Mouse (Mus musculus): ENCODE data around the gene Bach1. TPM values are rescaled to one million over a fixed set of nuclear protein-coding genes. Genes with fewer than 3 reads are reported as not detected.

The Bach1 gene
- polyA plus RNA-seq, 1 experiment from 2014 or later: 19.4 TPM

GRCm38 (mm10) chr16:87717046-87717660 lies 18.4 kb downstream of the Bach1 start:
- ATAC-seq (ENCODE audit: low FRiP score): no peak
- WGBS: 83% methylated on average over 5 of the region's 5 CpGs
- Histone ChIP-seq H3K4me2 (no peak overlapping the region), H3K27ac (no peak overlapping the region), H3K9me3 (no peaks in the 10 kb centered on the region), H3K4me1 (no peaks in the 10 kb centered on the region), H3K36me3 (replicated peaks) (peaks cover 31% of the 10 kb centered on the region), H3K9ac (no peak overlapping the region), H3K27me3 (no peaks in the 10 kb centered on the region), H3K4me3 (replicated peaks) (no peak overlapping the region)

GRCm38 (mm10) chr16:87719071-87719470 lies 20.3 kb downstream of the Bach1 start:
- H3K9me3 ChIP-seq: no peaks in the 10 kb centered on the region
- H3K4me1 ChIP-seq: no peaks in the 10 kb centered on the region
- 95% methylated on average over 11 of the region's 11 CpGs for WGBS
- no peaks in the 10 kb centered on the region for H3K27me3 ChIP-seq
- no peak overlapping the region for H3K27ac ChIP-seq
- H3K4me3 ChIP-seq (replicated peaks): no peak overlapping the region
- H3K4me2 ChIP-seq: no peak overlapping the region
- no peak overlapping the region for H3K9ac ChIP-seq
- H3K36me3 ChIP-seq (replicated peaks): peaks cover 48% of the 10 kb centered on the region
- no peak for ATAC-seq (ENCODE audit: low FRiP score)

- H3K9ac ChIP-seq: no peak overlapping the region
- H3K36me3 ChIP-seq (replicated peaks): peaks cover 55% of the 10 kb centered on the region
- no peak for ATAC-seq (ENCODE audit: low FRiP score)
- 93% methylated on average over 23 of the region's 23 CpGs for WGBS
- H3K4me3 ChIP-seq (replicated peaks): no peak overlapping the region
- H3K27ac ChIP-seq: no peak overlapping the region
- H3K27me3 ChIP-seq: no peaks in the 10 kb centered on the region
- no peak overlapping the region for H3K4me2 ChIP-seq
- no peaks in the 10 kb centered on the region for H3K9me3 ChIP-seq
- no peaks in the 10 kb centered on the region for H3K4me1 ChIP-seq
Observed at GRCm38 (mm10) chr16:87719688-87720283, 21.0 kb downstream of the Bach1 start.

DNA sequence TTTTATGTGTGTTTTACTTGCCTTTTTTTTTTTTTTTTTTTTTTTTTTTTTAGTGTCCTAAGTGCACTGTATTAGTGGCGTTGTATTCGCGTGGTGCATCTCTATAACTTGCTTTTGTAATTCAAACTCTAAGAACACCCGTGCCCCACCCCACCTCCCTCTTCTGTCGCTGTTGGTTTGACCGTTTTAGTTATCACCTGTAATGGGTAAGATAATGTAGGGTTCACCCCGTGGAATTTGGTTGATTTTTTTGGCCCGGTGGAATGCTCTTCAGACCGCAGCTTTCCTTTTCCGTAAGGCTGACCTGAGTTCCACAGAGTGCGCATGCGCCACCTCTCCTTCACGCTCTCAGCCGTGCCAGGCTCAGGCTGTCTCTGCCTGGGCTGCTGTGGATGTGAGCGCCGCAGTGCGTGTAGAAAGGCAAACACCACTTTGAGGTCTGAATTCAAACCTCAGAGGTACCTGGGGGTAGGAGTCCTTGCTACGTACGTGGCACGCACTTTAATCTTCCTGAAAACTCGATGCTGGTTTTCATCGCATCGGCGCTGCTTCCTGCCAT lies 22.2 kb downstream of the Bach1 start:
- Histone ChIP-seq H3K9me3 (no peaks in the 10 kb centered on the region), H3K4me3 (replicated peaks) (no peak overlapping the region), H3K27ac (no peak overlapping the region), H3K4me2 (no peak overlapping the region), H3K4me1 (no peaks in the 10 kb centered on the region), H3K9ac (no peak overlapping the region), H3K36me3 (replicated peaks) (peaks cover 59% of the 10 kb centered on the region), H3K27me3 (no peaks in the 10 kb centered on the region)
- no peak for ATAC-seq (ENCODE audit: low FRiP score)
- WGBS: 97% methylated on average over 24 of the region's 24 CpGs

DNA sequence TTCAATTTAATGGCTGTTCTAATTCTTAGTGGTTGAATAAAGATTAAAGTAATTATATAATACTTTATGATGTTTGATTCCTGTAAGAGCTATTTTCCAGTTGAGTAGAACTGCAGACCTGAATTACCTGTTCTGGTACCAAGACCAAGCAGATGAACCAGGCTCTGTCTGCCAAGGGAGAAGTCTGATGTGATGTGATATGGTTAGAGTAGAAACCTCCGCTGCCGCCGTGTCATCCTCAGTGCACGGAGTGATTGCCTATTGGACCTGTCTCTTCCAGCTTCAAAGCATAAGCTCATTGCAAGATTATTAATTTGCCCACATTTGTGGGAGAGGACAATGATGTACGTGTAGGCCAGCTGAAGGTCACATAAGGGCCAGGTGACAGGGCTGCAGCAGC lies 24.1 kb downstream of the Bach1 start:
- H3K9ac ChIP-seq: no peak overlapping the region
- no peak for ATAC-seq (ENCODE audit: low FRiP score)
- no peak overlapping the region for H3K4me2 ChIP-seq
- no peaks in the 10 kb centered on the region for H3K9me3 ChIP-seq
- peaks cover 59% of the 10 kb centered on the region for H3K36me3 ChIP-seq (replicated peaks)
- H3K27ac ChIP-seq: no peak overlapping the region
- H3K27me3 ChIP-seq: no peaks in the 10 kb centered on the region
- H3K4me1 ChIP-seq: no peaks in the 10 kb centered on the region
- WGBS: 94% methylated on average over 5 of the region's 5 CpGs
- no peak overlapping the region for H3K4me3 ChIP-seq (replicated peaks)

GRCm38 (mm10) chr16:87723479-87723878 lies 24.7 kb downstream of the Bach1 start:
- no peak overlapping the region for H3K9ac ChIP-seq
- no peak overlapping the region for H3K27ac ChIP-seq
- 97% methylated on average over 15 of the region's 15 CpGs for WGBS
- peaks cover 57% of the 10 kb centered on the region for H3K36me3 ChIP-seq (replicated peaks)
- no peaks in the 10 kb centered on the region for H3K9me3 ChIP-seq
- no peak for ATAC-seq (ENCODE audit: low FRiP score)
- no peaks in the 10 kb centered on the region for H3K4me1 ChIP-seq
- H3K27me3 ChIP-seq: no peaks in the 10 kb centered on the region
- no peak overlapping the region for H3K4me3 ChIP-seq (replicated peaks)
- no peak overlapping the region for H3K4me2 ChIP-seq

GRCm38 (mm10) chr16:87724826-87725225 lies 26.1 kb downstream of the Bach1 start:
- no peak overlapping the region for H3K4me3 ChIP-seq (replicated peaks)
- peaks cover 61% of the 10 kb centered on the region for H3K36me3 ChIP-seq (replicated peaks)
- no peaks in the 10 kb centered on the region for H3K4me1 ChIP-seq
- no peak overlapping the region for H3K9ac ChIP-seq
- H3K9me3 ChIP-seq: no peaks in the 10 kb centered on the region
- no peak for ATAC-seq (ENCODE audit: low FRiP score)
- H3K27me3 ChIP-seq: no peaks in the 10 kb centered on the region
- no peak overlapping the region for H3K4me2 ChIP-seq
- WGBS: 91% methylated on average over 4 of the region's 4 CpGs
- no peak overlapping the region for H3K27ac ChIP-seq

DNA sequence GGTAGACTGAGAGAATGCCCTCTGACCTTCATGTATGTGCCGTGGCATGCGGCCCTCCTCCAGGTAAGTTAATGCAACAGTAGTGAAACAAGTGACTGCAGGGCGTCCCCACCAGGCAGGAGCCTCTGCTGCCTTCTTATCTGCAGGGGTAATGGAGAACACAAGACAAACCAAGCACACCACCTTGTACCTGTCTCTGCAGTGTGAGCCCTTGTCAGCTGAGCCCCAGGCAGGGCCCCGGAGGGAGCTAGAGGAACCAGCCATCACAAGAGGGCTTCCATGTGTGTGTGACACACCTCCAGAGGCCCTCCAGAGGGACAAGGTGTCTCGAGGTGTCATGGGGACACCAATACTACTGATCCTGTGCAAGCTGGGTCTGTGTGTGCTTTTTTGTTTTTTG lies 26.5 kb downstream of the Bach1 start:
- no peak overlapping the region for H3K4me2 ChIP-seq
- no peaks in the 10 kb centered on the region for H3K9me3 ChIP-seq
- WGBS: 89% methylated on average over 5 of the region's 5 CpGs
- H3K4me3 ChIP-seq (replicated peaks): no peak overlapping the region
- H3K36me3 ChIP-seq (replicated peaks): peaks cover 61% of the 10 kb centered on the region
- H3K27me3 ChIP-seq: no peaks in the 10 kb centered on the region
- no peaks in the 10 kb centered on the region for H3K4me1 ChIP-seq
- no peak for ATAC-seq (ENCODE audit: low FRiP score)
- no peak overlapping the region for H3K27ac ChIP-seq
- no peak overlapping the region for H3K9ac ChIP-seq

DNA sequence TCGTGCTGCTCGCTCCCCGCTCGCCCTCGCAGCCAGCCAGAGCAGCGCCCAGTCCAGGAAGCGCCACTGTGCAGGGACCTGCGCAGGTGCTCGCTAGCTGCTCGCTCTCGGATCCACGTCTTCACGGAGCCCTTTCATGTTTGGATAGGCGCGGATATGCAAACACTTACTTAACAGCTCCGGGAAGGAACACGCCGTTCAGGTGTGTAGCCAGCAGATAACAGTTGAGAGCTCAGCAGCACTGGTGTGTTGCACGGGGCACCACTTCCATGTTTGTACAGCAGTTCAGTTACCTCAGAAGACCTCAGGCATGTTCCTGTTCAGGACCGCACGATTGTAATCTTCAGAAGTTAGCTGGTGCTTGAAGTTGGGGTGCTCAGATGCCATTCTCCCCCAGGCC lies 27.2 kb downstream of the Bach1 start:
- Histone ChIP-seq H3K4me1 (no peaks in the 10 kb centered on the region), H3K4me3 (replicated peaks) (no peak overlapping the region), H3K9ac (no peak overlapping the region), H3K27ac (no peak overlapping the region), H3K36me3 (replicated peaks) (peaks cover 65% of the 10 kb centered on the region), H3K27me3 (no peaks in the 10 kb centered on the region), H3K4me2 (no peak overlapping the region), H3K9me3 (no peaks in the 10 kb centered on the region)
- 96% methylated on average over 21 of the region's 21 CpGs for WGBS
- no peak for ATAC-seq (ENCODE audit: low FRiP score)

GRCm38 (mm10) chr16:87726369-87726768 lies 27.6 kb downstream of the Bach1 start:
- Histone ChIP-seq H3K27ac (no peak overlapping the region), H3K27me3 (no peaks in the 10 kb centered on the region), H3K4me2 (no peak overlapping the region), H3K36me3 (replicated peaks) (peaks cover 63% of the 10 kb centered on the region), H3K9ac (no peak overlapping the region), H3K9me3 (no peaks in the 10 kb centered on the region), H3K4me1 (no peaks in the 10 kb centered on the region), H3K4me3 (replicated peaks) (no peak overlapping the region)
- no peak for ATAC-seq (ENCODE audit: low FRiP score)
- 93% methylated on average over 6 of the region's 6 CpGs for WGBS

DNA sequence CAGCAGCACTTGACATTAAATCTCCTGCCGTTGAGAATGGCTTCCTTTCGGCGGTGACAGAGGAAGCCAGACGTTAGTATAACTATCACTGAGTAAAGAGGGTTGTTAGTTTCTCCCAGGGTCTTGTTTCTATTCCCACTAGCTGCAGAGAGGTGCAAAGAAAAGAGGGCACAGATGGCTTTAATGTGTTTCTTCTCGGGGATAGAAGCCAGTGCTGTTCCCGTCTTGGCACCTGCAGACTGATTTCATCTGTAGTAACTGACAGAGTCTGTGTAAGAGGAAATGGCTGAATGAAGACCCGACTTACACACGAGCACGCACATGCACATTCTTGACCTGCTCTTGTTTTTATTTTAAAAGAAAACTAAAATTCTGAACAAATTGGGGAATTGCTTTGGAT lies 28.5 kb downstream of the Bach1 start:
- H3K9ac ChIP-seq: no peak overlapping the region
- no peaks in the 10 kb centered on the region for H3K9me3 ChIP-seq
- no peak for ATAC-seq (ENCODE audit: low FRiP score)
- H3K27me3 ChIP-seq: no peaks in the 10 kb centered on the region
- H3K27ac ChIP-seq: no peak overlapping the region
- no peak overlapping the region for H3K4me3 ChIP-seq (replicated peaks)
- peaks cover 61% of the 10 kb centered on the region for H3K36me3 ChIP-seq (replicated peaks)
- H3K4me2 ChIP-seq: no peak overlapping the region
- H3K4me1 ChIP-seq: no peaks in the 10 kb centered on the region
- WGBS: 85% methylated on average over 9 of the region's 9 CpGs

- Histone ChIP-seq H3K4me3 (replicated peaks) (no peak overlapping the region), H3K9me3 (no peaks in the 10 kb centered on the region), H3K27ac (no peak overlapping the region), H3K9ac (no peak overlapping the region), H3K4me1 (no peaks in the 10 kb centered on the region), H3K27me3 (no peaks in the 10 kb centered on the region), H3K4me2 (no peak overlapping the region), H3K36me3 (replicated peaks) (peaks cover 56% of the 10 kb centered on the region)
- 77% methylated on average over 14 of the region's 14 CpGs for WGBS
- ATAC-seq (ENCODE audit: low FRiP score): no peak; the same call in 1 of the 2 replicates
Observed at GRCm38 (mm10) chr16:87727918-87728317, 29.2 kb downstream of the Bach1 start.

GRCm38 (mm10) chr16:87728703-87729102 lies 30.0 kb downstream of the Bach1 start:
- H3K27ac ChIP-seq: no peak overlapping the region
- ATAC-seq (ENCODE audit: low FRiP score): no peak
- H3K9ac ChIP-seq: no peak overlapping the region
- no peak overlapping the region for H3K4me2 ChIP-seq
- H3K27me3 ChIP-seq: no peaks in the 10 kb centered on the region
- WGBS: 96% methylated on average over 8 of the region's 8 CpGs
- H3K4me1 ChIP-seq: no peaks in the 10 kb centered on the region
- H3K36me3 ChIP-seq (replicated peaks): peaks cover 48% of the 10 kb centered on the region
- no peaks in the 10 kb centered on the region for H3K9me3 ChIP-seq
- no peak overlapping the region for H3K4me3 ChIP-seq (replicated peaks)
